Mouse (Mus musculus): ENCODE results near the gene Tysnd1. TPM values are rescaled to one million over a fixed set of nuclear protein-coding genes. Genes with fewer than 3 reads are reported as not detected.

Gene Tysnd1
- polyA plus RNA-seq, 1 experiment from 2014 or later = 30.9 TPM

- no peak for ATAC-seq (ENCODE audit: low FRiP score, low read depth)
- Histone ChIP-seq H3K4me3 (no peak overlapping the region), H3K27ac (replicated peaks) (no peak overlapping the region), H3K4me2 (replicated peaks) (no peak overlapping the region), H3K4me1 (peaks cover 7% of the 10 kb centered on the region), H3K9me3 (no peaks in the 10 kb centered on the region), H3K9ac (replicated peaks) (no peak overlapping the region), H3K27me3 (peaks cover 29% of the 10 kb centered on the region), H3K36me3 (no peaks in the 10 kb centered on the region)
- 90% methylated on average over 12 of the region's 12 CpGs for WGBS
Measured at GRCm38 (mm10) chr10:61717406-61718296, 22.3 kb downstream of the Tysnd1 start.

GRCm38 (mm10) chr10:61720331-61720730 lies 25.0 kb downstream of the Tysnd1 start:
- Histone ChIP-seq H3K4me1 (peaks cover 4% of the 10 kb centered on the region), H3K4me3 (no peak overlapping the region), H3K9ac (replicated peaks) (no peak overlapping the region), H3K9me3 (no peaks in the 10 kb centered on the region), H3K36me3 (no peaks in the 10 kb centered on the region), H3K27ac (replicated peaks) (no peak overlapping the region), H3K4me2 (replicated peaks) (no peak overlapping the region), H3K27me3 (peaks cover 14% of the 10 kb centered on the region)
- no peak for ATAC-seq (ENCODE audit: low FRiP score, low read depth)
- WGBS = 87% methylated on average over 7 of the region's 7 CpGs

DNA sequence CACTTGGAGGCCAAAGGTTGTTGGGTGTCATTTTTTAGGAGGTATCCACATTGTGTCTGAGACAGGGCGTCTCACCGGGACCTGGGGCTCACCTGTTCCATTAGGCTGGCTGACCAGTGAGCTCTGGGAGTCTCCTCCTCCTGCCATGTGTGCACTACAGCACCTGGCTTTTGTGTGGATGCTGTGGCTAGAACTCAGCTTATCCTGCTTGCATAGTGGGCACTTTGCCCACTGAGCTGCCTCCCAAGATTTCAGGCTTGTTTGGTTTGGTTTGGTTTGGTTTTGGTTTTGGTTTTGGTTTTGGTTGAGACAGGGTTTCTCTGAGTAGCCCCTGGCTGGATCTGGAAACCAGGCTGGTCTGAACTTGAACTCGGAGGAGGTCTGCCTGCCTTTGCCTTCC lies 26.9 kb downstream of the Tysnd1 start:
- H3K4me2 ChIP-seq (replicated peaks) = no peak overlapping the region
- no peak overlapping the region for H3K9ac ChIP-seq (replicated peaks)
- no peaks in the 10 kb centered on the region for H3K4me1 ChIP-seq
- 74% methylated on average over 3 of the region's 3 CpGs for WGBS
- no peak overlapping the region for H3K27ac ChIP-seq (replicated peaks)
- no peaks in the 10 kb centered on the region for H3K36me3 ChIP-seq
- H3K27me3 ChIP-seq = no peaks in the 10 kb centered on the region
- no peak for ATAC-seq (ENCODE audit: low FRiP score, low read depth)
- no peaks in the 10 kb centered on the region for H3K9me3 ChIP-seq
- no peak overlapping the region for H3K4me3 ChIP-seq

- Histone ChIP-seq H3K36me3 (no peaks in the 10 kb centered on the region), H3K4me2 (replicated peaks) (no peak overlapping the region), H3K27ac (replicated peaks) (no peak overlapping the region), H3K27me3 (no peaks in the 10 kb centered on the region), H3K9me3 (no peaks in the 10 kb centered on the region), H3K9ac (replicated peaks) (no peak overlapping the region), H3K4me1 (no peaks in the 10 kb centered on the region), H3K4me3 (no peak overlapping the region)
- no peak for ATAC-seq (ENCODE audit: low FRiP score, low read depth)
- WGBS = 74% methylated on average over 6 of the region's 6 CpGs
Measured at GRCm38 (mm10) chr10:61723271-61723670, 28.0 kb downstream of the Tysnd1 start.

DNA sequence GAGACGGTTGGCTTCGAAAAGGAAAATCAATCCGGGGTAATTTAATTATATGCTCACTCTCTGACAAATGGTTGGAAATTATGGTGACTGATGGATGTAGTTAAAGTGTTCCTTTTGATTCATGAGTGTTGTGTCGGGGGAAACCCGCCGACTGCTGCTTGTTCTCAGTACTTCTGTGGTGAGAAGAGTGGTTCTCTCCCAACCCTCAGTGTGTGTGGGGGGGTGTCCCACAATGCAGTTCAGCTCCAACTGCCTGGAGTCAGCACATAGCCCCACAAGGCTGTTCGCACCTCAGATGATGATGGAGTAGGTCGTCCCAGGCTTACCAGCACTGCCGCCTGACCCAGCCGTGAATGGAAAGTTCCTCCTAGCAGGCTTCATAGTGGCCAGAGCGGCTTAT lies 33.9 kb downstream of the Tysnd1 start:
- H3K9me3 ChIP-seq = no peaks in the 10 kb centered on the region

GRCm38 (mm10) chr10:61730171-61730570 lies 34.9 kb downstream of the Tysnd1 start:
- no peaks in the 10 kb centered on the region for H3K36me3 ChIP-seq
- ATAC-seq (ENCODE audit: low FRiP score, low read depth) = no peak
- no peaks in the 10 kb centered on the region for H3K9me3 ChIP-seq
- no peaks in the 10 kb centered on the region for H3K27me3 ChIP-seq
- H3K4me3 ChIP-seq = no peak overlapping the region
- H3K4me2 ChIP-seq (replicated peaks) = no peak overlapping the region
- H3K27ac ChIP-seq (replicated peaks) = no peak overlapping the region
- H3K4me1 ChIP-seq = no peaks in the 10 kb centered on the region
- no peak overlapping the region for H3K9ac ChIP-seq (replicated peaks)
- 97% methylated on average over 6 of the region's 6 CpGs for WGBS

More for the DNA sequence above, 33.9 kb downstream of the Tysnd1 start:
- no peak overlapping the region for H3K9ac ChIP-seq (replicated peaks)
- no peak overlapping the region for H3K27ac ChIP-seq (replicated peaks)
- H3K36me3 ChIP-seq = no peaks in the 10 kb centered on the region
- 87% methylated on average over 11 of the region's 11 CpGs for WGBS
- H3K4me3 ChIP-seq = no peak overlapping the region
- no peaks in the 10 kb centered on the region for H3K4me1 ChIP-seq
- ATAC-seq (ENCODE audit: low FRiP score, low read depth) = no peak
- H3K27me3 ChIP-seq = no peaks in the 10 kb centered on the region
- no peak overlapping the region for H3K4me2 ChIP-seq (replicated peaks)

DNA sequence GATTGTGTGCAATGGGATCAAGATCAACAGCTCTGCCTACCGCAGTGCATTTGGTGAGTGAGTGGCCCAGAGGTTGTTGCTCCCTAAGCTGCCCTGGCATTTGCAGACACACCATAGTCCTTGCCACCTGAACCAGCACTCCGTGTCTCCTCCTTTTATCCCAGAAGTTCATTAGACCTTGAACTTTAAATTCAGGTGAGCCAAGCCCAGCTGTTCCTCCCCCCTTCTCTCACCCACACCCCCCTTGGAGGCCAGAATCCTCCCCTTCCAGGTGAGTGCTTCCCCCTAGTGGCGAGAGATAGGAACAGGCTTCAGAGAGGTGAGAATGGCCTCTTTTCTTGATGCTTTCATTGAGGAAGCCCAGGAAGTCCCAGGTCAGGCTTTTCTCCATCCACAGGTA lies 39.1 kb downstream of the Tysnd1 start:
- H3K36me3 ChIP-seq = peaks cover 23% of the 10 kb centered on the region
- no peak overlapping the region for H3K9ac ChIP-seq (replicated peaks)
- H3K27me3 ChIP-seq = no peaks in the 10 kb centered on the region
- H3K27ac ChIP-seq (replicated peaks) = no peak overlapping the region
- no peaks in the 10 kb centered on the region for H3K4me1 ChIP-seq
- H3K9me3 ChIP-seq = no peaks in the 10 kb centered on the region
- no peak overlapping the region for H3K4me2 ChIP-seq (replicated peaks)
- 41% methylated on average over 3 of the region's 3 CpGs for WGBS
- no peak overlapping the region for H3K4me3 ChIP-seq
- ATAC-seq (ENCODE audit: low FRiP score, low read depth) = no peak

DNA sequence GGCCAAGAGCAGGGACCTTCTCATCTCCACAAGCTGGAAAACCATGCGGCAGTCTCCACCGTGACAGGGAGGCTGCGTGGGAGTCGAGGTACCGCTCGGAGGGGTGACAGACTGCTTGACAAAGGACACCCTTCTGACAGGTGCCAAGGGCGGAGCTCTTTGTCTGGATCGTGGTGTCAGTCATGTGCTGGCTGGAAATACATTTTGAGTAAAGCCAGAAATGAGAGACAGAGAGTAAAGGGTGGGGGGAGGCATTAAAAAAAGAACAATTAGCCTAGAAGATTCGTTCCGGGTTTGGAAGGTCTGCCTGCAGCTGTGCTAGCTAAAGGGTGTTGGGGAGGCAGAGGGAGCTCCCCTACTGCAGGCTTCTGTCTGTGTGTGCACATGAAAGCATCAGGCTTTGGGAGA lies 41.4 kb downstream of the Tysnd1 start:
- 77% methylated on average over 10 of the region's 10 CpGs for WGBS
- H3K9ac ChIP-seq (replicated peaks) = no peak overlapping the region
- no peaks in the 10 kb centered on the region for H3K27me3 ChIP-seq
- peaks cover 46% of the 10 kb centered on the region for H3K36me3 ChIP-seq
- H3K4me3 ChIP-seq = no peak overlapping the region
- H3K4me1 ChIP-seq = no peaks in the 10 kb centered on the region
- no peak for ATAC-seq (ENCODE audit: low FRiP score, low read depth)
- H3K9me3 ChIP-seq = no peaks in the 10 kb centered on the region
- no peak overlapping the region for H3K4me2 ChIP-seq (replicated peaks)
- 0 out of 2 replicates have a peak overlapping the region, but pooled peaks have one; percentile 2 for H3K27ac ChIP-seq (replicated peaks)

- Histone ChIP-seq H3K9me3 (no peaks in the 10 kb centered on the region), H3K36me3 (peaks cover 54% of the 10 kb centered on the region), H3K4me2 (replicated peaks) (no peak overlapping the region), H3K4me1 (no peaks in the 10 kb centered on the region), H3K27me3 (no peaks in the 10 kb centered on the region), H3K9ac (replicated peaks) (no peak overlapping the region), H3K4me3 (no peak overlapping the region), H3K27ac (replicated peaks) (no peak overlapping the region)
- no peak for ATAC-seq (ENCODE audit: low FRiP score, low read depth)
- 91% methylated on average over 1 of the region's 1 CpGs for WGBS
Measured at GRCm38 (mm10) chr10:61737537-61737936, 42.2 kb downstream of the Tysnd1 start.

- H3K36me3 ChIP-seq = peaks cover 60% of the 10 kb centered on the region
- H3K27me3 ChIP-seq = no peaks in the 10 kb centered on the region
- no peak overlapping the region for H3K9ac ChIP-seq (replicated peaks)
- H3K4me2 ChIP-seq (replicated peaks) = no peak overlapping the region
- no peak overlapping the region for H3K27ac ChIP-seq (replicated peaks)
- H3K4me1 ChIP-seq = no peaks in the 10 kb centered on the region
- no peak overlapping the region for H3K4me3 ChIP-seq
- 94% methylated on average over 4 of the region's 4 CpGs for WGBS
- H3K9me3 ChIP-seq = no peaks in the 10 kb centered on the region
- no peak for ATAC-seq (ENCODE audit: low FRiP score, low read depth)
Measured at GRCm38 (mm10) chr10:61738126-61738525, 42.8 kb downstream of the Tysnd1 start.

DNA sequence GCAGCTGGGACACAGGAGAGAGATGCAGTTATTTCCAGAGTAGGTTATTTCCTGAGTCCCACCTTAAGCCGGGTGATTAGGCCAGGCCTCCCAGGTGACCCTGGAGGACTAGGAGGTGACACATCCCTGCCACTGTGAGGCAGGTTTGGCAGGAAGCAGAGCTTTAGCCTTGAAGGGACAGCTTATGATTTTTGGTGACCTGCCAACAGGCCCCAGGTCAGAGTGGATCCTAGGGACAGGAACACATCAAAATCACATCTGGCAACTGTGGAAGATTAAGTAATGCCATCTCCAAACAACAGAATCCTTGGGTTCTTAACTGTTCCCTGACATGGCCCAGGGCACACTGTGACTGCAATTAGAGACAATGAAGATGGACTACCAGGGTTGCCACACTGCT lies 46.0 kb downstream of the Tysnd1 start:
- no peak overlapping the region for H3K4me3 ChIP-seq
- no peaks in the 10 kb centered on the region for H3K9me3 ChIP-seq
- no peak overlapping the region for H3K9ac ChIP-seq (replicated peaks)
- no peaks in the 10 kb centered on the region for H3K4me1 ChIP-seq
- peaks cover 92% of the 10 kb centered on the region for H3K36me3 ChIP-seq
- H3K27me3 ChIP-seq = no peaks in the 10 kb centered on the region
- no peak for ATAC-seq (ENCODE audit: low FRiP score, low read depth)
- H3K4me2 ChIP-seq (replicated peaks) = no peak overlapping the region
- no peak overlapping the region for H3K27ac ChIP-seq (replicated peaks)
- 100% methylated on average over 1 of the region's 1 CpGs for WGBS

DNA sequence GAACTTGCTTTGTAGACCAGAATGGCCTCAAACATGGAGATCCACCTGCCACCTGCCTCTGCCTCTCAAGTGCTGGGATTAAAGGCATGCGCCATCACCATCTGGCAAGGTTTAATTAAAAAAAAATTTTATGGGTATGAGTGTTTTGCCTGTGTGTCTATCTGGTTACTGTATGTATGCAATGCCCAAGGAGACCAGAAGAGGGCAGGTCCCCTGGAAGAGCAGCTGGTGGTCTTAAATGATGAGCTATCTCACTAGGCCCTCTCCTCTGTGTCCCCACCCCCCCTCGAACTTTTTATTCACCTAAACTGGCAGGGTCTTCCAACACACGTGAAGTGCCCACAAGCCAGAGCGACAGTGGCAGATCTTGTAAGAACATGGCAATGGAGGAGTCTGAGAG lies 46.6 kb downstream of the Tysnd1 start:
- H3K9ac ChIP-seq (replicated peaks) = no peak overlapping the region
- H3K4me3 ChIP-seq = no peak overlapping the region
- H3K9me3 ChIP-seq = no peaks in the 10 kb centered on the region
- H3K4me2 ChIP-seq (replicated peaks) = no peak overlapping the region
- H3K27me3 ChIP-seq = no peaks in the 10 kb centered on the region
- H3K36me3 ChIP-seq = peaks cover 98% of the 10 kb centered on the region
- H3K27ac ChIP-seq (replicated peaks) = no peak overlapping the region
- WGBS = 83% methylated on average over 4 of the region's 4 CpGs
- ATAC-seq (ENCODE audit: low FRiP score, low read depth) = no peak
- no peaks in the 10 kb centered on the region for H3K4me1 ChIP-seq

DNA sequence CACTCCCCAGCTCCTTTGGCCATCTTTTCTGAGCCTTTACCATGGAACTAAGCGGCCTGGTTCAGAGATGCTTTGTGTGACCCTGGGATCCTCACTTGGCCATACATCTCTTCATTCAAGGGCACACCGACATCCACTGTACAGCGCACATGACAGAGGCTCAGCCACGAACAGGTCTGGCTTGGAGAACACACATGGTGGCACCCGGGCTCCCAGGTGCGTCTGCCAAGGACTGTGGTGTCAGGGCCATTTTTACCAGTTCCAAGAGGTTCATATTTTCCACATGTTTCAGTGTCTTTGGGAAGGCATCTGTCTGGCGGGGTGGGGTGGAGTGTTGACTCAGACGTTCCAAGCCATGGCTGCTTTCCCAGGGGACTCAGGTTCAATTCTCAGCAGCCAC lies 47.0 kb downstream of the Tysnd1 start:
- H3K4me1 ChIP-seq = no peaks in the 10 kb centered on the region
- peaks cover 100% of the 10 kb centered on the region for H3K36me3 ChIP-seq
- H3K27me3 ChIP-seq = no peaks in the 10 kb centered on the region

More for the DNA sequence above, 47.0 kb downstream of the Tysnd1 start:
- Histone ChIP-seq H3K9ac (replicated peaks) (no peak overlapping the region), H3K4me2 (replicated peaks) (no peak overlapping the region), H3K27ac (replicated peaks) (no peak overlapping the region), H3K4me3 (no peak overlapping the region), H3K9me3 (no peaks in the 10 kb centered on the region)
- ATAC-seq (ENCODE audit: low FRiP score, low read depth) = no peak
- WGBS = 92% methylated on average over 8 of the region's 8 CpGs
